Mouse (Mus musculus): ENCODE measurements around the gene Mta3. TPM values are rescaled to one million over a fixed set of nuclear protein-coding genes. Genes with fewer than 3 reads are reported as not detected.

Gene Mta3
- polyA plus RNA-seq, 1 experiment from 2014 or later = 42.5 TPM

DNA sequence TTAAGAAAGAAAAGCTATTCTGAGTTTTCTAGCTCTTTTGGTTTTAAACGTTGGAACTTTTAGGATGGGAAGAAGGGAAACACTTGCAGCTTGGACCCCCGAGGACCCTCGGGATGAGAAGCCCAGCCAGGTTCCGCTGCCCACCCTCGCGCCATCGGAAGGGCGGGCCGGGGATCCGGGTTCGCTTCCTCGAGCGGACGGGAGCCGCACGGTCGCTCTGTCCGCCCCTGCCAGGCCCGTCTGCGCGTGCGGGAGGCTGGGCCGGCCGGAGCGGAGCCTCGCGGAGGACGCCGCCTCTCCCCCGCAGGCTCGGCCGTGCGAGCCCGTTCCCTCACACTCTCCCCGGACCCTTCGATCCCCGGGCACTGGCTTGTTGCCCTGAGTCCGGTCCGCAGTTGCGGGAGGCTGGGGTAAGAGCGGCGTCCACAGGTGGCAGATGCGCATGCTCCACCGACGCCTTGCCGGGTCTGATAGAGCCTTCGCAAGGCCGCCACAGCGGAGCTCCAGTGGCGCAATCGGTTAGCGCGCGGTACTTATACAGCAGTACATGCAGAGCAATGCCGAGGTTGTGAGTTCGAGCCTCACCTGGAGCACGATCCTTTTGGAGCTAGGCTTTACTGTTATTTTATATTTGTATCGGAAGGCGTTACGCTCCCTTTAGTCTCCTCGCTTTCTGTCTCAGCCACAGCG is 155.6 kb downstream of the Mta3 start:
- Histone ChIP-seq H3K9me3 (no peaks in the 10 kb centered on the region), H3K9ac (peak overlapping the region; percentile 73), H3K4me1 (replicated peaks) (peaks cover 6% of the 10 kb centered on the region; the same call in 1 of the 2 replicates), H3K27ac (peak overlapping the region; percentile 91), H3K4me3 (replicated peaks) (peak overlapping the region; percentile 70), H3K27me3 (replicated peaks) (no peaks in the 10 kb centered on the region), H3K36me3 (no peaks in the 10 kb centered on the region), H3K4me2 (replicated peaks) (peak overlapping the region; percentile 74)
- ATAC-seq = peak; percentile 96
- under 1% methylated on average over 62 of the region's 62 CpGs for WGBS

- peak overlapping the region; percentile 70 for H3K4me3 ChIP-seq (replicated peaks)
- H3K4me2 ChIP-seq (replicated peaks) = peak overlapping the region; percentile 74
- H3K27ac ChIP-seq = peak overlapping the region; percentile 91
- H3K9ac ChIP-seq = peak overlapping the region; percentile 73
- H3K27me3 ChIP-seq (replicated peaks) = no peaks in the 10 kb centered on the region
- 0% methylated on average over 27 of the region's 27 CpGs for WGBS
- peak; percentile 79 for ATAC-seq
- no peaks in the 10 kb centered on the region for H3K9me3 ChIP-seq
- peaks cover 10% of the 10 kb centered on the region for H3K4me1 ChIP-seq (replicated peaks)
- no peaks in the 10 kb centered on the region for H3K36me3 ChIP-seq
These were observed 156.3 kb downstream of the Mta3 start for GRCm38 (mm10) chr17:83862134-83862881.

DNA sequence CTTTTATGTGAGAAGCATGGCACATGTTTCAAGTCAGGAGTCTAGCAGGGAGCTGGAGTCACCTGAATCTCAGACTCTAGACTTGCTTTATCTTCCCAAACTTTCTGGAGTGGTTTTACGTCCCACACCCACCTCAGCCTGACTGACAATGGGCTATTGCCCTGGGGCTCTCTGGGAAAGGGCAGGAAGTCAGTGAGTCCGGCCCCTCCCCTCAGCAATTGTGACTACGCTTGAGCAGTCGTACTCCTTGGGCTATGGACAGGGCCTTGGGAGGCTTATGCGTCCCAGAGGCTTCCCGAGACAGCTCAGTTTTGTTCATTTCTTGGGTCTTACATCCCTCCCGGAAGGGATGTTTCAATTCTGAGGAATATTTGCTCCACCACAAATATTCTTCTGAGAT is 159.4 kb downstream of the Mta3 start:
- Histone ChIP-seq H3K9me3 (no peaks in the 10 kb centered on the region), H3K9ac (no peak overlapping the region), H3K4me1 (replicated peaks) (peaks cover 10% of the 10 kb centered on the region), H3K4me2 (replicated peaks) (no peak overlapping the region), H3K4me3 (replicated peaks) (no peak overlapping the region), H3K27ac (no peak overlapping the region), H3K27me3 (replicated peaks) (no peaks in the 10 kb centered on the region), H3K36me3 (no peaks in the 10 kb centered on the region)
- no peak for ATAC-seq
- 79% methylated on average over 7 of the region's 7 CpGs for WGBS

- H3K36me3 ChIP-seq = no peaks in the 10 kb centered on the region
- no peak overlapping the region for H3K4me2 ChIP-seq (replicated peaks)
- no peaks in the 10 kb centered on the region for H3K9me3 ChIP-seq
- ATAC-seq = no peak
- no peak overlapping the region for H3K4me3 ChIP-seq (replicated peaks)
- no peak overlapping the region for H3K27ac ChIP-seq
- no peaks in the 10 kb centered on the region for H3K27me3 ChIP-seq (replicated peaks)
- H3K9ac ChIP-seq = no peak overlapping the region
- WGBS = 12% methylated on average over 10 of the region's 10 CpGs
- H3K4me1 ChIP-seq (replicated peaks) = peaks cover 10% of the 10 kb centered on the region
These were observed 160.6 kb downstream of the Mta3 start for GRCm38 (mm10) chr17:83866582-83866981.

GRCm38 (mm10) chr17:83870385-83870784 is 164.4 kb downstream of the Mta3 start:
- Histone ChIP-seq H3K9me3 (no peaks in the 10 kb centered on the region), H3K4me1 (replicated peaks) (peaks cover 6% of the 10 kb centered on the region; the same call in 1 of the 2 replicates), H3K27ac (no peak overlapping the region), H3K4me2 (replicated peaks) (no peak overlapping the region), H3K27me3 (replicated peaks) (no peaks in the 10 kb centered on the region), H3K36me3 (no peaks in the 10 kb centered on the region), H3K4me3 (replicated peaks) (no peak overlapping the region), H3K9ac (no peak overlapping the region)
- 74% methylated on average over 4 of the region's 4 CpGs for WGBS
- no peak for ATAC-seq

Other genes with a start within 250 kb of the Mta3 start
- gene Cox7a2l, start 188.8 kb upstream of the Mta3 start, polyA plus RNA-seq (2015; fragmentation: Nextera tagmentation; extraction: Ambion mirVana) = 181 and 186 TPM in 2 replicates
- 0.05 TPM in 1 of 2 replicates, not detected in the other for gene Kcng3, start 74.3 kb upstream of the Mta3 start, polyA plus RNA-seq (2015; fragmentation: Nextera tagmentation; extraction: Ambion mirVana)
- 1.1 and 1.2 TPM in 2 replicates for gene Haao, start 141.8 kb downstream of the Mta3 start, polyA plus RNA-seq (2015; fragmentation: Nextera tagmentation; extraction: Ambion mirVana)

Measured in intestine, embryonic 15.5 days (tissue).